Mouse (Mus musculus) cerebellum, adult 2 months (tissue): ENCODE results near the gene Hc.

ENCODE experiments used
- CTCF ChIP-seq: fragments of 200-500 bp; IDR thresholded peaks from 2 replicates; pipeline ENCODE4 v1.5.1; 2011; ENCODE audit warnings: low read depth, mild to moderate bottlenecking, control low read depth, low read length, moderate library complexity, borderline replicate concordance; ENCODE audit not compliant: insufficient read depth
- POLR2A ChIP-seq: fragments of 200-500 bp; IDR thresholded peaks from 2 replicates; pipeline ENCODE4 v1.6.1; 2011; ENCODE audit warnings: low read length, control low read depth, borderline replicate concordance; ENCODE audit not compliant: insufficient read depth

- TF ChIP-seq CTCF = no peak
- TF ChIP-seq POLR2A = no peak
Observed at GRCm38 (mm10) chr2:35058325-35058724, 2.9 kb downstream of the Hc start.
